7 mouse cellular contexts compared by ENCODE assay signal in genomic region chr5:73168769-73169272, GRCm38 (mm10).
DNase-seq lines count a peak whose midpoint lies in the region; ATAC-seq and TF ChIP-seq lines count a peak whose summit lies in the region.

No protein-coding gene starts in this region.

- H3K27me3 ChIP-seq in hindbrain, postnatal 0 days (ENCODE audit: insufficient read depth, low read length) = no peaks in the 10 kb centered on the region
- no peaks in the 10 kb centered on the region for H3K27me3 ChIP-seq in lung, embryonic 16.5 days (ENCODE audit: control insufficient read depth, insufficient read depth, low read depth, low read length)

- H3K9me3 ChIP-seq in hindbrain, postnatal 0 days (ENCODE audit: low read length) = no peaks in the 10 kb centered on the region
- no peaks in the 10 kb centered on the region for H3K9me3 ChIP-seq in lung, embryonic 16.5 days (ENCODE audit: control insufficient read depth, low read length)

- 18% methylated on average over 5 of the region's 5 CpGs for WGBS in hindbrain, postnatal 0 days
- 18% methylated on average over 5 of the region's 5 CpGs for WGBS in lung, embryonic 16.5 days

- no peak overlapping the region for H3K9ac ChIP-seq in hindbrain, postnatal 0 days (replicated peaks; ENCODE audit: low read length)
- no peak overlapping the region for H3K9ac ChIP-seq in lung, embryonic 16.5 days (ENCODE audit: low read length)

- ATAC-seq in hindbrain, postnatal 0 days = peak; percentile 62
- ATAC-seq in lung, embryonic 16.5 days (ENCODE audit: low read depth) = peak; percentile 65; the same call in 1 of the 2 replicates
- no peak for ATAC-seq in granulocyte monocyte progenitor cell, adult 5-6 weeks (replicated peaks; ENCODE audit: poor library complexity, severe bottlenecking)

- peak overlapping the region; percentile 37; the same call in 1 of the 2 replicates for H3K27ac ChIP-seq in hindbrain, postnatal 0 days
- no peak overlapping the region for H3K27ac ChIP-seq in lung, embryonic 16.5 days (ENCODE audit: low read length)

- H3K4me1 ChIP-seq in hindbrain, postnatal 0 days (ENCODE audit: insufficient read depth, low read length) = peaks cover 16% of the 10 kb centered on the region
- peaks cover 6% of the 10 kb centered on the region; the same call in 1 of the 2 replicates for H3K4me1 ChIP-seq in lung, embryonic 16.5 days (replicated peaks; ENCODE audit: control insufficient read depth, insufficient read depth, low read length)

- no peak overlapping the region for H3K4me3 ChIP-seq in hindbrain, postnatal 0 days (ENCODE audit: low read length)
- H3K4me3 ChIP-seq in lung, embryonic 16.5 days (ENCODE audit: low read length) = no peak overlapping the region

- peak overlapping the region; percentile 51 for H3K4me2 ChIP-seq in hindbrain, postnatal 0 days (ENCODE audit: low read depth, low read length)
- H3K4me2 ChIP-seq in lung, embryonic 16.5 days (ENCODE audit: low read depth, low read length) = no peak overlapping the region

- TF ChIP-seq CTCF in brain, embryonic 14.5 days (IDR thresholded peaks at IDR 0.05; ENCODE audit: borderline replicate concordance, extremely low read depth, insufficient read depth, insufficient read length) = no peak
- TF ChIP-seq CTCF in hindbrain, postnatal 0 days (IDR thresholded peaks at IDR 0.05; ENCODE audit: low read depth) = no peak

- TF ChIP-seq POLR2A in brain, embryonic 14.5 days (IDR thresholded peaks at IDR 0.05; ENCODE audit: borderline replicate concordance, extremely low read depth, insufficient read depth, insufficient read length, poor library complexity, severe bottlenecking) = no peak

- no peaks in the 10 kb centered on the region for H3K36me3 ChIP-seq in hindbrain, postnatal 0 days (ENCODE audit: insufficient read depth, low read length)
- no peaks in the 10 kb centered on the region for H3K36me3 ChIP-seq in lung, embryonic 16.5 days (ENCODE audit: control insufficient read depth, insufficient read depth, low read length)

- DNase-seq in Muller cell, postnatal 12 days (ENCODE audit: inconsistent ontology term) = peak; percentile 84
- DNase-seq in brain, embryonic 14.5 days (ENCODE audit: low read depth) = peak; percentile 43
- DNase-seq in hindbrain, postnatal 0 days (ENCODE audit: low spot score) = peak; percentile 22
- no peak for DNase-seq in ovary, postnatal 36 days (ENCODE audit: low spot score)
- DNase-seq in thymus, adult 18-20 months = no peak

Comparison
In these comparisons a context has a peak if more than half of its experiments do, and no peak if none do; other contexts are left out.
1. DNase-seq: peak in Muller cell, postnatal 12 days (single experiment), brain, embryonic 14.5 days (single experiment) and hindbrain, postnatal 0 days (single experiment); none in ovary, postnatal 36 days (single experiment) and thymus, adult 18-20 months (0 of 2).